Mouse (Mus musculus): ENCODE results near the gene Ech1. TPM values are rescaled to one million over a fixed set of nuclear protein-coding genes. Genes with fewer than 3 reads are reported as not detected.

Ech1 gene
- total RNA-seq (2021) = 1,000 to 10,000 TPM; 1,960 to 1,989 TPM
- long read RNA-seq, experiment 1, transcript Ech1-205 (2 exons, 861 nt) = minor isoform, 15 of 1,996 reads
- long read RNA-seq, experiment 1, transcript Ech1-201 (10 exons, 1,267 nt) = major isoform, 1,666 of 1,996 reads
- long read RNA-seq, experiment 1, partial matches to known transcripts = 293 of 1,996 reads
- long read RNA-seq, experiment 1, other reads (novel, unspliced or antisense) = 22 of 1,996 reads
- long read RNA-seq, experiment 2, transcript Ech1-201 (10 exons, 1,267 nt) = major isoform, 882 of 1,065 reads
- long read RNA-seq, experiment 2, transcript Ech1-205 (2 exons, 861 nt) = minor isoform, 8 of 1,065 reads
- long read RNA-seq, experiment 2, partial matches to known transcripts = 117 of 1,065 reads
- long read RNA-seq, experiment 2, other reads (novel, unspliced or antisense) = 58 of 1,065 reads

DNA sequence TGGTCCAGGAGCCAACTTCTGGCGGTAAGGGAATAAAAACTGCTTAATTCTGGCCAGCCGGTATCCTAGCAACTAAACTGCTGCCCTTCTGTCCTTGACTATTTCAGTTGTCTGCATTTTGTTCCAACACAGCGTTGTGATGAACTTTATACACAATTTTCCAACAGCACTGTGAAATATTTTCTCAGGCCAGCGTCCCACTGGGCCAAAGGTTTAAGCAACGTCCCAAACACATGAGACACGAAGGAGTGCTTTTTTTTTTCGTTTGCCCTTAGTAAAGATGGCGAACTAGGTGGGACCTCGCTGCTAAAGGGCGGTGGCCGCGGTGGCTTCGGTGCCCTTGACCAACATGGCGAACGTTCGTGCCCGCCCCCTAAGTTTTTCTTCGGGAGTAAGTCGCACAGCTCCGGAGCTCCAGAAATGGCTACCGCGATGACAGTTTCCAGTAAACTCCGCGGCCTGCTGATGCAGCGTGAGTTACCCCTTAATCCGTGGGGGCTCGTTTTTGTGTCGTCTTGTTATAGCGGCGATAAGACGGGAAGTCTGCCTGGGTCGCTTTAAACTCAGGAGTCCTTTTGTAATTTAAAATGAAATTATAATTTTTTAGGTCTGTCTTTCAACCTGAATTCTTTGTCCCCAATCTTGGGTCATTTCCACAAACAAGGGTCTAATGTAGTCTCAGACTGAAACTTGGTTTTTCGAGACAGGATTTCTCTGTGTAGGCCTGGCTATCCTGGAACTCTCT is at the start of gene Ech1:
TSS of gene Ech1 (plus strand) at position 277 of the 745 bp plus-strand sequence.
- peak; percentile 96 for DNase-seq

GRCm38 (mm10) chr7:28778825-28779224 is 46.2 kb upstream of the Ech1 start:
- peak in 1 of 2 experiments; percentile 38 for DNase-seq

DNA sequence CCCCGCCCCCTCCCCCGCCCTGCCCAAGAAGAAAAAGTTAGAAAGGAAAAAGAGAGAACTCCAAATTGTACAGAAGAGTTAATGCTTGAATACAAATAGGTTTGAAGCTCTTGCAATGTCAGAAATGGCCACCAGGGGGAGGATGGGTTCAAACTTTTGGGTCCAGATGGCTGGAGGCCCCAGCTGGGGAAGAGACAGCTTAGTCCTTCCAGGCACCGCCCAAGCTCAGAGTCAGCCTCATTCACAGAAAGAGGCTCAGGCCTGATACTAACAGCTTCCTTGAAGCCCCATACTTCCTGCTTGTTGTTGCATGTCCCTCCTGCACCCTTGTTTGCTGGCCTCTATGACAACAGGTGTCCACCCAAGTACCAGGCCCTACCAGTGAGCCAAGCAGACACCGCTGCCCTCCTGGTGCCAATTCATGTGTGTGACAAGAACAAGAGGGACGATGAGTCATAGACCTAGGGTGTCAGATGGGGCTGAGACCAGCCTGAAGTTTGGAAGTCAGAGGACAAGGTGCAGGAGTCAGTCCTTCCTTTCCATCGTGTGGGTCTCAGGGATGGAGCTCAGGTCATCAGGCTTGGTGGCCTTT is 44.9 kb upstream of the Ech1 start:
- peak; percentile 91 to 97 for DNase-seq

GRCm38 (mm10) chr7:28780857-28781256 is 44.2 kb upstream of the Ech1 start:
- peak in 1 of 2 experiments; percentile 66 for DNase-seq

- peak in 1 of 2 experiments; percentile 35 for DNase-seq
Observed at GRCm38 (mm10) chr7:28781261-28781663, 43.8 kb upstream of the Ech1 start.

DNA sequence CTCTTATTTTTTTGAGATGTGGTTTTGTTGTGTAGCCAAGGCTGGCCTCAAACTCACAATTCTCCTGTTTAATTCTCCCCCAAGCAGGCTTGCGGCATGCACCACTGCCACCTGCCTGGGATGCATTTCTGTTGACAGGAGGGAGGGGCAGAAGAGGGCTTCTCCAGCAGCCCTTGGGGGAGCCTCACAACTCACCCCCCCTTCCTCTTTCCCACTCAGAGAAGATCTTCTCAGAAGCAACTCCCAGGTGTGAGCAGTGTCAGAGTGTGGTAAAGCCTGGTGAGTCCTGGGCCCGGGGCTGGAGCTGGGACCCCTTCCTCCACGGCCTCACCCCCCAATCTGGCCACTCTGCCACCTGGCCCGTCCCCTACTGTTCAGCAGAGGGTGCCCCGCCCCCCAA is 39.9 kb upstream of the Ech1 start:
- DNase-seq = no peak

GRCm38 (mm10) chr7:28787884-28788283 is 37.1 kb upstream of the Ech1 start:
- DNase-seq = no peak

DNA sequence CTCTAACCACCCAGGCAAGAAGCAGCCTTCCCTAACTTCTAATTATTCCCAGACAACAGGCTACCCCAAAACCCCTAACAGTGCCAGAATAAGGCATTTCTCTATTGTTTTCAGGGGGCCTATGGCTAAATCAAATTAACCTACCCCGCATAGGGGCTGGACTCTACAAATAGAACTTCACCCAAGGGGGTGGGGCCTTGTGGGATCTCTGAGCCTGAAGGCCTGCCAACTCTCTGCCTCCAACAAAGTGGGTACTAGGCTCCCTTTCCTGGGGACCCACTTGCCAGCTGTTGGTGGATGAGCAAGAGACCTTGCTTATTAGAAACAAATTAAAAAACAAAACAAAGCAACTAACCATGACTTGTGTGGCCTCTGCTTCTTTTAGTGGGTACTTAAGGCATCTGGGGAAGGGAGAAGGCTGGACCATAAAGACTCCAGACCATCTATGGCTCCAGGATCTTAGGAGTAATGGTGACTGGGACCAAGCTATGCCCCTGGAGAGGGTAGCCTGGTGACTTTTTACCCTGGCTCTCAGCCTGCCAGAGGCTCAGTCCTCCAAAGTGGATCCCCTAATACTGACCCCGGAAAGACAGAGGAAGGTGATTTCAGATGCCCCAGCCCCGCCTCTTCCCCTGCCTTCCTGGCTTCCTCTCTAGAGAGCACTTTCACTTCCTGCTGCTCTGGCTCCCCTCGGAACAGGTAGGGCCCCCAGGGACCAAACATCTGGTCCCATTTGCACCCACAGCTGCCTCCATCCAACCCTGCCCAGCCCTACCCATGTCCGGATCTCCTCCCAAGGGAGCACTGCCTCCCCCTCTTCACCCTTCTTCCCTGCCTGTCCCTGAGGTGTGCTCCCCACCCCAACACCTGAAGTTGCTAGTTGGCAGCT is 36.5 kb upstream of the Ech1 start, which contains the start of gene Rinl:
TSS of gene Rinl (plus strand) at position 663 of the 889 bp plus-strand sequence.
- peak in 1 of 2 experiments; percentile 59 for DNase-seq

- no peak for DNase-seq
Observed at GRCm38 (mm10) chr7:28789235-28789634, 35.8 kb upstream of the Ech1 start.

- no peak for DNase-seq
Observed at GRCm38 (mm10) chr7:28790066-28790806, 34.8 kb upstream of the Ech1 start.

DNA sequence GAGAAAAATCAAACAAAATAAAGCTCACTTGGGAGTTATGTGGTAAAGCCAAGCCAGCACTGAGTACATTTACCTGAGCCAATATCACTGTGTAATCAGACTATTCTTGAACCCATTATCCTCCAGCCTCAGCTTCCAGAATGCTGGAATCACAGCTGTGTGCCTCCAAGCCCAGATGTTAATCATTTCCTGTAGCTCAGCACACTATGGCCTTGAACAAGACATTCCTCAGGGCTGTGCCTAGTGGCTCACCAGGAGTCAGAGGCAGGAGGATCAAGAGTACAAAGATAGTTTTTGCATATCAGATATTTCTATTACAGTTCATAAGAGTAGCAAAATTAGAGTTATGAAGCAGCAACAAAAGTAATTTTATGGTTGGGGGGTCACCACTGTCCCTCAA is 33.3 kb upstream of the Ech1 start:
- no peak for DNase-seq

DNA sequence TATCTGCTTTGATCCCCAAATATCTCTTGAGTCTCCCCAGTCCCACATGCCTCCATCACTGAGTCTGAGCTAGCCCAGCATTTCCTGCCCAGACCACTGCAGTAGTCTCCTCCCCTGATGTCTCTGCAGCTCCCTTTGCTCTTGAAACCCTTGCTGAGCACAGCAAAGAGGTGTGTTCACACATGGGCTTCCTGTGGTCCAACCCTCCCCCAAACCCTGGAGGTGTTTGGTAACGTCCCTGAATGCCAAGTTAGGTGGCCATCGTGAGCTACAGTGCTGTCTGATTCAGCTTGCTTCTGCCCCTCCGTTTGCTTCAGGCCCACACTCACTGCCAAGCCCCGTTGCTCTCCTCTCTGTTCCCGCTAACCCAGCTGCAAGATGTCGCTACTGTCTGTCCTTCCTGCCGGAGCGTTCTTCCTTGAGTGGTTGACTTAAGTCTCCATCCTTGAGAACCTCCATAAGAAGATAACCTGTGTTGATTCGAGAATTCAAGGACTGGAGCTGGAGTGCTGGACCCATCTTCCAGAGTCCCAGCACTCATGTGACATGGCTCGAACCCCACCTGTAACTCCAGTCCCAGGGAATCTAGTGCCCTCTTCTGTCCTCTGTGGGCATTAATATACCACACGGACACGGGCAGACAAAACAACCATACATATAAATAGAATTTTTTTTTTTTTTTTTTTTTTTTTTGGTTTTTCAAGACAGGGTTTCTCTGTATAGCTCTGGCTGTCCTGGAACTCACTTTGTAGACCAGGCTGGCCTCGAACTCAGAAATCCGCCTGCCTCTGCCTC is 32.4 kb upstream of the Ech1 start:
- no peak for DNase-seq

GRCm38 (mm10) chr7:28793834-28794233 is 31.2 kb upstream of the Ech1 start:
- peak in 1 of 2 experiments; percentile 54 for DNase-seq

GRCm38 (mm10) chr7:28794496-28794895 is 30.5 kb upstream of the Ech1 start:
- DNase-seq = no peak

DNA sequence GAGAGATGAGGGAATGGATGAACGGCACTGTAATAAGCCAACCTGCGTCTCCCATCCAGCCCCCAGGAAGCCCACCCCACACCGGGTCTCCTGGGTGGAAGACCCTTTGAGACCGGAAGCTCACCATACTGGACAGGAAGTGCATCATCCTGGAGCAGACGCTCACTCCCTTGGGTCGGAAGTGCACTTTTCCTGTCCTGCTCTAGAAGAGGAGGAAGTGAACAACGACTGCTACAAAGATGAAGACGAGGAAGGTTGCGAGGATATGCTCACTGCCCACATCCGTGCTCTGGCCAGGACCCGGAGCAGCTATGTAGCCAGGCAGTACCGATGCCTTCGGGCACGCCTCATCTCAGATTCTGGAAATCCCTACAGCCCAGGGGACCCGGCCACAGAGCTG is 29.2 kb upstream of the Ech1 start:
- DNase-seq = peak; percentile 47 to 60

- DNase-seq = peak; percentile 88 to 91
Observed at GRCm38 (mm10) chr7:28796562-28796975, 28.4 kb upstream of the Ech1 start.

GRCm38 (mm10) chr7:28799994-28800393 is 25.0 kb upstream of the Ech1 start:
- no peak for DNase-seq

- DNase-seq = no peak
Observed at GRCm38 (mm10) chr7:28801451-28801850, 23.6 kb upstream of the Ech1 start.

DNA sequence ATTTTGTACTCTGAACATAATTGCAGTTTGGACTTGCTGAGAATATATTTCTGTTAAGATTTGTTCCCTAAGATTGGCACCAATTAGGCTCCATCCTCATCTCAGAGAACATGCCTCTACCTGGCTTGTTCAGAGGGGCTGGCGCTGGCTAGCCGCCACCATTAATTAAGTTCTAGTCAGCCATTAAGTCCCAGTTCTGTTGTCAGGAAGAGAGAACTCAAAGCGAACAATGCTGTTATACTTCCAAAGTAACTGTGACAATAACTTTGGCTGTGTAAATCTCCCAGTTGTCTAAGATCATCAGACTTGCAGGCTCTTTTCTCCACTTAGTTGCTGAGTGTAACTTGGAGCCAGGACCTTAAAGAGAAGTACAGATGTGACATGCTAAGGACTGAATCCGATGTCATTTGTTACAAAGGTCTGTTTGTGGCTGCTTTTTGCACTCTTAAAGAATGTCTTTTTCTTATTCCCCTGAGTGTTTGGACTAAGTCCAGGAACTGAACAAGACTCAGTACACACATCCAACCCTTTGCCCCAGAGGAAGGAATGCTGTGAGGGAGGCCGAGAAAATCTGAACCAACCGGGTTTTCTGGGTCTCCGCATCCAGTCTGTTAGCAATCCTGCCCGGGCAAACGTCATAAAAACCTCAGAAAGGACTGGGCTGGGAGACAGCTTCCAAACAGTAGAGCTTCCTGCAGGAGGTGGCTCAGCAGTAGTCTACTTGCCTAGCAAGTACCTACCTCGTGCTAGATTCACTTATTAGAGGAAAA is 22.9 kb upstream of the Ech1 start:
- peak; percentile 65 to 72 for DNase-seq
